Mouse (Mus musculus) cerebellum, postnatal 10 days (tissue): ENCODE measurements at regions not wholly inside any gene's neighbourhood (a gene's known extent, or its start where the extent isn't known, plus 50 kb on each side); places are given as distances from the start of the nearest gene placed in this dataset.
A peak's percentile ranks its signal among the peaks of the same experiment; 100 is the strongest.

ENCODE experiments used
- DNase-seq, 2 experiments: peaks; one replicate each; pipeline ENCODE4 v3.0.0; 2021; ENCODE audit warnings: mixed read lengths in 2 of 2

GRCm38 (mm10) chr17:61520087-61520486 lies 1361.0 kb downstream of the Efna5 start:
- no peak for DNase-seq

- no peak for DNase-seq
Observed at GRCm38 (mm10) chr17:61515059-61515458, 1366.1 kb downstream of the Efna5 start.

- DNase-seq = peak in 1 of 2 experiments; percentile 2
Observed at GRCm38 (mm10) chr17:61513433-61513832, 1367.7 kb downstream of the Efna5 start.

- DNase-seq = no peak
Observed at GRCm38 (mm10) chr17:61495261-61495660, 1385.9 kb downstream of the Efna5 start.

- DNase-seq = no peak
Observed at GRCm38 (mm10) chr17:61477457-61477856, 1403.7 kb downstream of the Efna5 start.

- no peak for DNase-seq
Observed at GRCm38 (mm10) chr17:61474405-61474804, 1406.7 kb downstream of the Efna5 start.

GRCm38 (mm10) chr17:61452943-61453342 lies 1428.2 kb downstream of the Efna5 start:
- DNase-seq = no peak

GRCm38 (mm10) chr17:61426846-61427245 lies 1454.3 kb downstream of the Efna5 start:
- DNase-seq = no peak
